Mouse (Mus musculus) layer of hippocampus, adult 2 months (tissue): ENCODE measurements around the gene Gipc2. TPM values are rescaled to one million over a fixed set of nuclear protein-coding genes. Genes with fewer than 3 reads are reported as not detected.
A peak's percentile ranks its signal among the peaks of the same experiment; 100 is the strongest.

Experiments used
- DNase-seq, 2 experiments: peaks; one replicate each; pipeline ENCODE4 v3.0.0; 2022; ENCODE audit warnings: low spot score in 2 of 2
- H3K27ac ChIP-seq: fragments of 200-600 bp; 2 replicates; pipeline ENCODE4 v1.8.1; 2022
- H3K4me3 ChIP-seq: fragments of 200-600 bp; 2 replicates; pipeline ENCODE4 v1.8.1; 2022; ENCODE audit warnings: mild to moderate bottlenecking
- CTCF ChIP-seq: fragments of 200-600 bp; conservative IDR thresholded peaks from 2 replicates; pipeline ENCODE4 v1.8.1; 2022; ENCODE audit warnings: antibody characterized with exemption, mild to moderate bottlenecking, moderate library complexity
- total RNA-seq, 2 experiments: library from RNA; stranded (reverse); gene quantifications; 2 replicates each; pipeline ENCODE4 v1.2.3; 2021

Gene Gipc2
- total RNA-seq, 2 experiments from 2014 or later: 0.98 to 1.3 TPM

DNA sequence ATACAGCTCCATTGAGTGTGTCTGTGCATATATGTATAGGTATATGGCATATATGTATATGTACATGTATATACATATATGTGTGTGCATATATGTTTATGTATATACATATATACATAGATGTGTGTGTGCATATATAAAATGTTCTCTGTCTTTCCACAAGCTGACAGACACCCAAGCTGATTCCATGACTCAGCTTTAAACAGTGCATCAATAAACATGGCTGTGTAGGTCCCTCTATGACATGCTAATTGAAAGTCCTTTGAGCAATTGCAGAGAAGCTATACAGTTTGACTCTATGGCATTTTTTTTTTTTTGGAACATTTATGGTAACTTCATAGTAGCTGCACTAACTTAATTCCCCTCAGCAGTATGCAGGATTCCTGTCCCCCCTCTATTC, 6.7 kb downstream of the Gipc2 start:
- Histone ChIP-seq H3K4me3 (no peak overlapping the region), H3K27ac (peak overlapping the region; percentile 6; the same call in 1 of the 2 replicates)
- no peak for TF ChIP-seq CTCF
- DNase-seq: no peak

DNA sequence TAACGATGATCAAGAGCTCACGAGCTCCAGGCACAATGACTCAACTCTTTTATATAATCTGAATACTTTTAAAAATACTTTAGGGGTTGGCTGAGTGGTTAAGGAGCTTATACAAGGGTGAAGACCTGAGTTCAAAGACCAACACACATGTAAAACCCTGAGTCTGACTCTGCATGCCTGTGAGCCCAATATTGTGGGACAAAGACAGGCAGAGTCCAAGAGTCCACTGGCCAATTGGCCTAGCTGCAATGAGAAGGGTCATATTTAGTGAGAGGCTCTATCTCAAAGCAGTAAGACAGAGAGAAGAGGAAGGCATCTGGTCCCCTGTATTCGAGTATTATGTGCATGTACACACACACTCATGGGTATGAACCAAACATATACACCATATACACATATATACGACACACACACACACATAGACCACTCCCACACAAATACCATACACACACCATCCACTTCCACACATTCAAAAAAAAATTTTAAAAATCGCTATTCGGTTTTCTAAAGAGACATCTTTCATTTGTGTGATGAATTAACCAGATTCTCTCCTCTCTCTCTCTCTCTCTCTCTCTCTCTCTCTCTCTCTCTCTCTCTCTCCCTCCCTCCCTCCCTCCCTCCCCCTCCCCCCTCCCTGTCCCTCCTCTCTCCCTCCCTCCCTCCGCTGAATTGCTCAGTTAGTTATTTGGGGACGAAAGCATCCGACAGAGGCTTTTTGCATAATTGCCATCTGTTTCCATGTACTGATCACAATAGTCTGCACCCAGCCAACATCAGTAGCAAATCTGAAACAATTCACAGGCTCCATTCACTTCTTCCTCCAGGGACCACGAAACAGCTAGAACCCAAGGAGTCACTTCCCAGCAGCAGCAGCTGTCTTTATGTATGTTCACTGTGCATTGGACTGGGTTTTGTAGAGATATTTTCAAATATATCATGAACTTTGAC, 7.4 kb downstream of the Gipc2 start:
- Histone ChIP-seq H3K27ac (peak overlapping the region; percentile 6; the same call in 1 of the 2 replicates), H3K4me3 (no peak overlapping the region)
- DNase-seq: peak in 1 of 2 experiments; percentile 69
- TF ChIP-seq CTCF: no peak

DNA sequence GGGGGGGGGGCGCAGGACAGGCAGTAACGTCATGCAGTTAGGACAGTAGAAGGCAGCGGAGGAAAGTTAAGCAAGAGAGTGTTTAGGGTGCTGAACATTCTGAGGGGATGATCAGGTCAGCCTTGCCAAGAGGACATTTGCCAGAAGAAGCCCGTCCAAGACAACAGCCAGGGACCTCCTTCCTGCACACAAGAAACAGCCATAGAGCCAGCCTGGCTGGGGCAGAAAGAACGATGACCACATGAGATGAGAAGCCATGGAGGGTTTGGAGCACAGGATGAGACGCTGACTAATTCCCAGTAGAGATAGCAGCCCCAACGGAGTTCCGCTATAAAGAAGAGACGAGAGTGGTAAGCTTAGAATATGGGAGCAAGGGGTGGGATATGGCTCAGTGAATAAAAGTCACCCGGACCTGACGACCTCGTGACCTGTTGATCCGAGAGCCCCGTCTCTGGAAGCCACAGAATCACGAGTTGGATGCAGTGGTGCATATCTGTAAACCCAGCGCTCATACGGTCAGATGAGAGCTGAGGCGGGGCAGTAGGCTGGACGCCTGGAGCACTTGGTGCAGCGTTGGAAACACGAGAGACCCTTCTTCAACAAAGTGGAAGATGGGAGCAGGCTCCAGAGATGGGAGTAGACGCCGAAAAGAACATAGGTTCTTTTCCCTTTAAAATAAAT, 9.1 kb downstream of the Gipc2 start:
- Histone ChIP-seq H3K4me3 (no peak overlapping the region), H3K27ac (no peak overlapping the region)
- no peak for DNase-seq
- TF ChIP-seq CTCF: no peak

DNA sequence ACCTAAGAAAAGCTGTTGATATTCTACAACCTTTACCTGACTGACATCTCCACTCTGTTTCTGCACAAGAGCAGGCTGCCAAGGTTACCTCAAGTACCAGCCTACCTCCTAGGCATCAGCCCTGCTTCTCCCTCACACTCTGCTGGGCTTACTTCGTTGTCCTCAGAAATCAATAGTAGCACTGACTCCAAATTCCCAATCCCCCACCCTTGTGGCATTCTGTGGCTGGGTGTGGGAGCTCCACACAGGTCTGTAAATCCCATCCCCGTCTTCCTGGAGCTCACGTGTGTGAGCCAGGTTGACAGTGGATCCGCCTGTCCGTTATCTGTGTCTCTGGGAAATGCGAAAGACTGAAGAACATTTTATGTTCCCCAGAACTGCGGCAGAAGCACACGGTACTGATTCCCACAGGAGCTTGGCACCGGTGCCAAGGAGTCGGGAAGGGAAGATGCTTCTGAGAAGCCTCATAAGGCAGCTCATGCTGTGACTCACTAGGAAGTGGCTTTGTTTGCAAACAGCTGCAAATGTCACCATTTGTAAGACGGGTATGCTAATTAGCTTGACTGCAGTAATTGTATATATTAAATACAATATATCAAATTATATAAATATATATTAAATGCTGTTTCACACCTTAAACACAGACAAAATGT, 10.6 kb downstream of the Gipc2 start:
- no peak for TF ChIP-seq CTCF
- peak in 1 of 2 experiments; percentile 74 for DNase-seq
- no peak overlapping the region for H3K4me3 ChIP-seq
- H3K27ac ChIP-seq: no peak overlapping the region

DNA sequence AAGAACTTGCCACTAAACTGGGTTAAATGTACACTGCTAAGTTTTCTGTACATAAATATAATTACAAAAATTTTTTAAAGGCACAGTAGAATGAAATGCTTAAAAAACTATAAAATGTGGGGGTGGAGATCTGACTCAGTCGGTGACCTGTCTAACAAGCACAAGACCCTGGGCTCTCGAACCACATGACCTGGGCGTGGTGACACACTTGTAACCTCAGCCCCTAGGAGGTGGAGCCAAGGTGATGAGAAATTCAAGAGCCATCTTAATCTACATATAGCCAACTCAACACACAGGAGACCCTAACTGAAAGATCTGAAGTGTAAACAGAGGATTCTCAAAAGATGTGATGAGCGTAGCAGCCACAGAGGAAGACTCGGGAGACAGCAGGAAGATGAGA, 11.9 kb downstream of the Gipc2 start:
- Histone ChIP-seq H3K27ac (no peak overlapping the region), H3K4me3 (no peak overlapping the region)
- DNase-seq: no peak
- TF ChIP-seq CTCF: no peak

GRCm38 (mm10) chr3:152153152-152153551, 12.9 kb downstream of the Gipc2 start:
- Histone ChIP-seq H3K27ac (no peak overlapping the region), H3K4me3 (no peak overlapping the region)
- no peak for DNase-seq
- no peak for TF ChIP-seq CTCF

GRCm38 (mm10) chr3:152152483-152152804, 13.6 kb downstream of the Gipc2 start:
- no peak for TF ChIP-seq CTCF
- Histone ChIP-seq H3K27ac (no peak overlapping the region), H3K4me3 (no peak overlapping the region)
- DNase-seq: no peak

DNA sequence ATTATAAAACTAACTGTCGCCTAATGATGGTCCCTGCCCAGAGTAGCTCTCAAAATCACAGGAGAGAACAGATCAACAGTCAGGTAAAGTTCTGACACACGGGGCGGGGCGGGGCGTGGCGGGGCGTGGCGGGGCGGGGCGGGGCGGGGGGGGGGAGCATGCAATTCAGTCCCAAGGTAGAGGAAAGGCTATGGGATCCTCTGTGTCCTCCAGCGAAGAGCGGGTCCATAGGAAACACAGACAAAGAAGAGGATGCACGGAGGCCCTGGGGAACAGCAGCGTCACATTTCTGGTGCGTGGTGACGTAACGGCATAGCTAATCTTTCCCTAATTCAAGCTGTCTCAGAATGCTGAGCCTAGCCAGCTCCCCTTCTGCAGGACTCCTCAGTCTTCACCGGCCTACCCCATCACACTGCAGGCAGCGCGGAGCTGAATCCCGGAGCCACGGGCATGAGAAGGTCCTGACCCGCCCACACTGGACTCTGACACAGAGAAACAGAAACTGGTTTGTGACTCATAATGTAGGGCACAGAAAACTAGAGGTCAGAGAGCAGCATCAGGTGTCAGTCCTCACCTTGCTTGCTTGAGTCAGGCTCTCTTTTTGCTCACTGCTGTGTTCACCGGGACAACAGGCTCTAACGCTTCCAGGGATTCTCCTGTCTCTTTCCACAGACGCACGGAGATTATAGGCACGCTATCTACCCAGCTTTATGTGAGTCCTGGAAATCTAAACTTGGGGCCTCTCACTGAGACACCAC, 14.1 kb downstream of the Gipc2 start:
- H3K27ac ChIP-seq: no peak overlapping the region
- DNase-seq: no peak
- H3K4me3 ChIP-seq: no peak overlapping the region
- no peak for TF ChIP-seq CTCF

DNA sequence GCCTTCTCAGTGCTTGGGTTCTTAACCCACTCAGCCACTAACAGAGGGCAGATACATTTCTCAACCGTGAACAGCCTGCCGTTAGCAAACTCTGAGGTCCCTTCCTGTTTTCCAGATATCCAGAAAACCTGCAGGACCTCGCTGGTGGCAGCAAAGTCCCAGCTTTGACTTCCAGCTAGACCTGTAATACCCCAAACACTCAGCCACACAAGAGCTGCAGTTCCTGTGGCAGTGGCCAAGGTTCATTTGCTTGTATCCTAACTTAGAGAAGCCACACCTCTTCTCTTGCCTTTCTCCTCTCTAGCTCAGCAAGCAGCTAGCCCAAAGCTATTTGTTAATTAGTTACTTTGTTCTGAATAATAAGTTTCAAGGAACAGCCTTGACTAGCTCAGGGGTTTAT, 16.2 kb downstream of the Gipc2 start:
- DNase-seq: no peak
- Histone ChIP-seq H3K27ac (no peak overlapping the region), H3K4me3 (no peak overlapping the region)
- TF ChIP-seq CTCF: no peak

DNA sequence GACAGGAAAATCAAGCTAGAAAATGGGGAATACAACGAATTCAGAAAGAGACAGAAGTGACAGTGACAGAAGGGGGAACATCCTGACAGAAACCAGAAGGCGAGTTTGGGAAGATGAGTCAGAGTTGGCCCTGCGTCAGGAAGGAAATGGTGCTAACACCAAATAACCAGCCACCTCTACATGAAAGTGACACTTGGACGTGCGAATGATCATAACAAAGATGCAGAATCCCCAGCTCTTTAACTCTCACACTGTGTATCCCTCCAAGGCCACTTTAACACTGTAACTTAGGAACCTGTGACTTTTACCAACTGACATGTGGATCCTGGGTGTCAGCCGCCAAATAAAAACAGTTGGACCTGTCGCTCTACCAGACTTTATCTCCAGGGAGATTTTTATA, 16.6 kb downstream of the Gipc2 start:
- no peak for DNase-seq
- no peak overlapping the region for H3K4me3 ChIP-seq
- no peak overlapping the region for H3K27ac ChIP-seq
- no peak for TF ChIP-seq CTCF

DNA sequence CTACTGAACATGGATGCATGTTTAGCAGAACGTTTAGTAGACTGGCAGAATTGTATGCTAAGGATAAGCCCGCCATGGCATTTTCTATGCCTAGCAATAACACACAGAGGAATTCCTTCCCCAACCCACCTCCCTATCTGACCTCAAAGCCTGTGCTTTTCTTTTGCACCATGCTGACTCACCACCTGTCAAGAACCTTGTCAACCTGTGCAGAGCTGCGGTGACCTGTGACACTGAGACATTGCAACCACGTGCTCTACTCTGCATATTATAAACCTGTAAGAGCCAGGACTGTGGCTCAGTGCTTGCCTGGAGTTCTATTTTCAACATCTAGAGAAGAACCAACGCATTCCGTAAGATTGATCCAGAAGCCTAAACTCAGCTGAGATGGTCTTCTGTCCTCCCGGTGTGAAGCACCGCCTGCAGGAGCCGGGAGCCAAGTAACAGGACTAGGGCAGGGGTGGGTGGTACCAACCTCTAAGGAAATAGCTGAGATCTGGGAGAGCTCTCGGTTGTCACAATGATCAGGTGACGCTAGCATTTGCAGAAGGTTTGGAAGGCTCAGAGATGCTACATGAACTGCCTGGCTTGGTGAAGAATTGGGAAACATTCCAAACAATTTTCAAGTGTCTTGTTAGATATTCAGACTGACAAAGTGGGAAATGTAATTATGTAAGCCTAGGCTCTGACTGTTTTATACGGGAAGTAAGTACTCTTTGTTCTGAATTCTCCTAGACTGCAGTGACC, 18.8 kb downstream of the Gipc2 start:
- DNase-seq: no peak
- TF ChIP-seq CTCF: no peak
- H3K27ac ChIP-seq: no peak overlapping the region

GRCm38 (mm10) chr3:152145186-152145585, 20.8 kb downstream of the Gipc2 start:
- Histone ChIP-seq H3K4me3 (no peak overlapping the region), H3K27ac (no peak overlapping the region)
- DNase-seq: no peak
- TF ChIP-seq CTCF: no peak

More for the DNA sequence above, 18.8 kb downstream of the Gipc2 start:
- no peak overlapping the region for H3K4me3 ChIP-seq
